ENCODE assay signal across 29 mouse cellular contexts in genomic region chr2:178715500-178716245, GRCm38 (mm10).
DNase-seq lines count a peak whose midpoint lies in the region; ATAC-seq and TF ChIP-seq lines count a peak whose summit lies in the region.
"Had no signal": no experiment of that assay in that cellular context is flagged by ENCODE, and none has a peak within 500 bp of the region (broad histone marks: within the 10 kb centered on the region; RNA-seq: fewer than 3 reads in every experiment).

No protein-coding gene starts in this region.

- no peak overlapping the region for H3K27ac ChIP-seq in liver, adult 2 months (replicated peaks; ENCODE audit: insufficient read depth, low read depth, low read length)
- H3K27ac ChIP-seq in liver, embryonic 11.5 days (ENCODE audit: low read depth, low read length) = no peak overlapping the region; the same call in 1 of the 2 replicates
- H3K27ac ChIP-seq in embryonic facial prominence, embryonic 10.5 days (replicated peaks) = peak overlapping the region; percentile 59; the same call in 1 of the 2 replicates
- H3K27ac ChIP-seq in intestine, embryonic 15.5 days = no peak overlapping the region
- no peak overlapping the region for H3K27ac ChIP-seq in liver, embryonic 15.5 days (replicated peaks)
- H3K27ac ChIP-seq: embryonic facial prominence, embryonic 12.5 days; forebrain, embryonic 15.5 days; gastrocnemius, adult 2 months; hindbrain, embryonic 14.5 days had no signal

- WGBS in liver, adult 2 months = 81% methylated on average over 5 of the region's 5 CpGs
- 64% methylated on average over 5 of the region's 5 CpGs for WGBS in liver, embryonic 11.5 days
- 66% methylated on average over 5 of the region's 5 CpGs for WGBS in embryonic facial prominence, embryonic 10.5 days
- 76% methylated on average over 5 of the region's 5 CpGs for WGBS in intestine, embryonic 15.5 days
- 49% methylated on average over 5 of the region's 5 CpGs for WGBS in liver, embryonic 15.5 days (ENCODE audit: insufficient replicate concordance)

- DNase-seq in liver, adult 2 months (ENCODE audit: extremely low read depth, low read depth, low spot score) = peak; percentile 6
- DNase-seq in liver, embryonic 11.5 days (ENCODE audit: low spot score) = no peak
- DNase-seq in embryonic facial prominence, embryonic 10.5 days (ENCODE audit: low spot score) = no peak
- no peak for DNase-seq in left cerebral cortex, adult 9 months (ENCODE audit: low spot score in 2 of 2)
- DNase-seq in layer of hippocampus, adult 18-20 months (ENCODE audit: low spot score in 2 of 2) = no peak
- DNase-seq: adrenal gland, postnatal 25 days; B cell, adult 2 months; cerebellum, adult 11-12 months; cerebellum, adult 9-11 months; gastrocnemius, adult 2 months; gastrocnemius, postnatal 36 days; heart, adult 18-20 months; heart, postnatal 4 days; kidney, adult 8-10 months; kidney, postnatal 10 days; layer of hippocampus, adult 9-11 months; lung, adult 18-20 months; lung, postnatal 4 days; right cerebral cortex, adult 18-20 months had no signal

- no peak overlapping the region for H3K4me2 ChIP-seq in liver, embryonic 11.5 days
- no peak overlapping the region for H3K4me2 ChIP-seq in intestine, embryonic 15.5 days (replicated peaks)
- no peak overlapping the region for H3K4me2 ChIP-seq in liver, embryonic 15.5 days
- H3K4me2 ChIP-seq: embryonic facial prominence, embryonic 12.5 days; forebrain, embryonic 15.5 days; heart, embryonic 12.5 days; hindbrain, embryonic 14.5 days had no signal

- TF ChIP-seq CTCF in liver, adult 2 months (IDR thresholded peaks at IDR 0.05; ENCODE audit: low read depth, low read length) = no peak

- no peaks in the 10 kb centered on the region for H3K9me3 ChIP-seq in liver, embryonic 11.5 days (ENCODE audit: control insufficient read depth, low read length)
- no peaks in the 10 kb centered on the region for H3K9me3 ChIP-seq in embryonic facial prominence, embryonic 10.5 days
- no peaks in the 10 kb centered on the region for H3K9me3 ChIP-seq in intestine, embryonic 15.5 days
- H3K9me3 ChIP-seq in liver, embryonic 15.5 days (replicated peaks) = no peaks in the 10 kb centered on the region
- H3K9me3 ChIP-seq: embryonic facial prominence, embryonic 12.5 days; forebrain, embryonic 15.5 days; heart, embryonic 12.5 days had no signal

- no peak for TF ChIP-seq POLR2A in liver, adult 2 months (IDR thresholded peaks at IDR 0.05; ENCODE audit: extremely low read depth, insufficient read depth, low read length)

- H3K36me3 ChIP-seq in liver, adult 2 months (ENCODE audit: control insufficient read depth, insufficient read depth, low read length) = no peaks in the 10 kb centered on the region
- H3K36me3 ChIP-seq in liver, embryonic 11.5 days (ENCODE audit: control insufficient read depth, insufficient read depth, low read length) = no peaks in the 10 kb centered on the region
- no peaks in the 10 kb centered on the region for H3K36me3 ChIP-seq in embryonic facial prominence, embryonic 10.5 days (replicated peaks)
- no peaks in the 10 kb centered on the region for H3K36me3 ChIP-seq in intestine, embryonic 15.5 days
- no peaks in the 10 kb centered on the region for H3K36me3 ChIP-seq in liver, embryonic 15.5 days (replicated peaks)
- H3K36me3 ChIP-seq: embryonic facial prominence, embryonic 12.5 days; forebrain, embryonic 15.5 days; heart, embryonic 12.5 days had no signal

- no peak overlapping the region for H3K4me3 ChIP-seq in liver, adult 2 months (ENCODE audit: insufficient read depth, low read depth, low read length)
- no peak overlapping the region for H3K4me3 ChIP-seq in liver, embryonic 11.5 days (ENCODE audit: low read depth, low read length)
- H3K4me3 ChIP-seq in embryonic facial prominence, embryonic 10.5 days = no peak overlapping the region
- no peak overlapping the region for H3K4me3 ChIP-seq in intestine, embryonic 15.5 days (replicated peaks)
- no peak overlapping the region for H3K4me3 ChIP-seq in liver, embryonic 15.5 days (replicated peaks)
- H3K4me3 ChIP-seq: embryonic facial prominence, embryonic 12.5 days; forebrain, embryonic 15.5 days; gastrocnemius, adult 2 months; heart, embryonic 12.5 days; megakaryocyte, embryonic 14.5 days had no signal

- no peak overlapping the region for H3K9ac ChIP-seq in liver, adult 2 months (ENCODE audit: low read depth, low read length)
- H3K9ac ChIP-seq in liver, embryonic 11.5 days (ENCODE audit: low read depth, low read length) = no peak overlapping the region
- no peak overlapping the region for H3K9ac ChIP-seq in intestine, embryonic 15.5 days
- no peak overlapping the region for H3K9ac ChIP-seq in liver, embryonic 15.5 days
- H3K9ac ChIP-seq: embryonic facial prominence, embryonic 12.5 days; forebrain, embryonic 15.5 days; heart, embryonic 12.5 days; hindbrain, embryonic 14.5 days had no signal

- H3K4me1 ChIP-seq in liver, adult 2 months (ENCODE audit: control insufficient read depth, insufficient read depth, low read length) = no peaks in the 10 kb centered on the region
- H3K4me1 ChIP-seq in liver, embryonic 11.5 days (replicated peaks; ENCODE audit: control insufficient read depth, insufficient read depth, low read length) = no peaks in the 10 kb centered on the region
- peaks cover 42% of the 10 kb centered on the region for H3K4me1 ChIP-seq in embryonic facial prominence, embryonic 10.5 days
- H3K4me1 ChIP-seq in intestine, embryonic 15.5 days (replicated peaks) = peaks cover 7% of the 10 kb centered on the region; the same call in 1 of the 2 replicates
- peaks cover 5% of the 10 kb centered on the region for H3K4me1 ChIP-seq in liver, embryonic 15.5 days (replicated peaks)
- H3K4me1 ChIP-seq: embryonic facial prominence, embryonic 12.5 days; heart, embryonic 12.5 days; megakaryocyte, embryonic 14.5 days had no signal

- no peaks in the 10 kb centered on the region for H3K79me2 ChIP-seq in liver, adult 2 months (ENCODE audit: control insufficient read depth, insufficient read depth, low read length)

- ATAC-seq in liver, embryonic 11.5 days (replicated peaks; ENCODE audit: low FRiP score) = no peak
- peak; percentile 84 for ATAC-seq in intestine, embryonic 15.5 days
- ATAC-seq in liver, embryonic 15.5 days (ENCODE audit: insufficient read depth) = peak; percentile 42; the same call in 1 of the 2 replicates
- ATAC-seq: forebrain, embryonic 15.5 days; inflammation-experienced regulatory T-cells, adult 6 months; lung, postnatal 0 days; midbrain, embryonic 16.5 days had no signal

- H3K27me3 ChIP-seq in liver, adult 2 months (ENCODE audit: control insufficient read depth, insufficient read depth, low read length) = no peaks in the 10 kb centered on the region
- H3K27me3 ChIP-seq in liver, embryonic 11.5 days (replicated peaks; ENCODE audit: control insufficient read depth, insufficient read depth, low read length) = no peaks in the 10 kb centered on the region
- H3K27me3 ChIP-seq in embryonic facial prominence, embryonic 10.5 days (replicated peaks; ENCODE audit: low read depth, poor library complexity, severe bottlenecking) = peaks cover 5% of the 10 kb centered on the region; the same call in 1 of the 2 replicates
- no peaks in the 10 kb centered on the region for H3K27me3 ChIP-seq in intestine, embryonic 15.5 days (replicated peaks)
- no peaks in the 10 kb centered on the region for H3K27me3 ChIP-seq in liver, embryonic 15.5 days
- H3K27me3 ChIP-seq: embryonic facial prominence, embryonic 12.5 days; forebrain, embryonic 15.5 days; heart, embryonic 12.5 days; megakaryocyte, embryonic 14.5 days had no signal
